Mouse (Mus musculus) adrenal gland, postnatal 14 days (tissue): ENCODE measurements at regions not wholly inside any gene's neighbourhood (a gene's known extent, or its start where the extent isn't known, plus 50 kb on each side); places are given as distances from the start of the nearest gene placed in this dataset.
A peak's percentile ranks its signal among the peaks of the same experiment; 100 is the strongest.

Experiments used
- DNase-seq: peaks from one replicate; pipeline ENCODE4 v3.0.0; 2021; ENCODE audit warnings: mixed read lengths

DNA sequence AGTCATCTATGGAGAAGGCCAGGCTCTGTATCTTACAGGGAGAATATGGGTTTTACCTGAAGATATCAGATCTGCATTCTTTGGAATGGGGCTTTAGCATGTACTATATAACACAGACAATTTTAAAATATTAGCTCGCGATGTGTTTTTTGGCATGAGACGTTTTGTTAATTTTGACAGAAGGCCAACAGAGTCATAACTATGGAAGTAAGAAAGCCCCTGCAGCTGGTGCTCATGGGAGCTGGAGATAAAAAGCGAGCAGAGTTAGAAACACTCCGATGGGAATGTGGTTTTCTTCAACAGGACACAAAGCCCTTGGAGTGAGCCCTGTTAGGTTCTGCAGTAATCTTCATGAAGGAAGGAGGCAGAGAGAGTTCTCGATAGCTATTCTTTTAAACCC is 176.6 kb downstream of the Rps12 start:
- DNase-seq: no peak

DNA sequence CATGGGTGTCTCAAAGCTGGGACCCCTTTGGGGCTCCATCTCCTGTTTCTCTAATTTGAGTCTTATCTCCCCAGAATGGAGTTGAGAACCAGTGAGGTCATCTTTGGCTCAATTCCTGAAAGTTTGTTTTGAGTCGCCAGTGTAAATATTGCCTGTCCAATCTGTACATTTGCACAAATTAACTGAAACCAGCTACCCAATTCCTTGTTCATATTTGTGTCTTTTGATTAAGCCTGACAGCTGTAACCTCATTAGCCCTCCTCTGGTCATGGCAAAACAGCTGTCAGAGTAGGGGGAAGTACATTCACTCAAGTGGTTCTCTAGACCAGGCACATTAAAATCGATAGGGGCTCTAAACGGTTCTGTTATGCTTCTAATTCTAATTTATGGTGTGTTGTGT is 177.0 kb downstream of the Rps12 start:
- DNase-seq: no peak

GRCm38 (mm10) chr10:23609270-23609914 is 177.7 kb downstream of the Rps12 start:
- no peak for DNase-seq

DNA sequence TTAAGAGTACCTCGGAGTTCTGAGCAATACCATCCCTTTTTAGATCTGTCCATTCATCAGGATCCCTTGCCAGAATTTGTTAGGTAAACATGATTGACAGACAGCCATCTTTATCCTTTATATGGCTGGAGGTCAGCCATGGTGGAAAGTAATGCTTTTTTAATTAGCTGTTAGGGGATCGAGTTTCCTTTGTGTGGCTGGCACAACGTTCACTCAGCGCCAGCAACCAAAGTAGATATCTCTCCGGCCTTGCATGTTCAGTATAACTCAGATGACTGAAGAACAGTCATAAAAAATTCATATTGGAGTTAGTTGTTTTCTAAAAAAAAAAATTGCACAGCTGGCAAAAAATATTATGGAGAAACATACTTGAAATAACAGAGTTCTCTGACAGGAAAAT is 186.4 kb downstream of the Rps12 start:
- DNase-seq: no peak

DNA sequence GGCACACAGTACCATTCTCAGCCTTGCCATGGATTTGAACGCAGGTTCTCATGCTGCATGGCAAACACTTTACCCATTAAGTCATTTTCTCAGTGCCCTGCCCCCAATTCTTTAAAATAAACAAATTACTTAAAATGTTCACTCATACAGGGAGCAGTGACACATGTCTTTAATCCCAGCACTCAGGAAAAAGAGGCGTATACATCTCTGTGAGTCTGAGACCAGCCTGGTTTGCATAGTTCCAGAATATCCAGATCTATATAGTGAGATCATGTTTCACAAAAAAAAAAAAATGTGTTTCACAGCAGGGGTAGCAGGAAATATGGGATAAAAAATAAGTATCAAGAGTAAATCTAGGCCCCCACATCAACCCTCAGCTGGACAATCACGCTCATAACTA is 191.5 kb downstream of the Rps12 start:
- DNase-seq: no peak

GRCm38 (mm10) chr10:23580230-23580629 is 206.8 kb downstream of the Rps12 start:
- no peak for DNase-seq

- DNase-seq: no peak
Measured at GRCm38 (mm10) chr10:23571013-23571412, 216.1 kb downstream of the Rps12 start.

GRCm38 (mm10) chr10:23569386-23569785 is 217.7 kb downstream of the Rps12 start:
- no peak for DNase-seq

DNA sequence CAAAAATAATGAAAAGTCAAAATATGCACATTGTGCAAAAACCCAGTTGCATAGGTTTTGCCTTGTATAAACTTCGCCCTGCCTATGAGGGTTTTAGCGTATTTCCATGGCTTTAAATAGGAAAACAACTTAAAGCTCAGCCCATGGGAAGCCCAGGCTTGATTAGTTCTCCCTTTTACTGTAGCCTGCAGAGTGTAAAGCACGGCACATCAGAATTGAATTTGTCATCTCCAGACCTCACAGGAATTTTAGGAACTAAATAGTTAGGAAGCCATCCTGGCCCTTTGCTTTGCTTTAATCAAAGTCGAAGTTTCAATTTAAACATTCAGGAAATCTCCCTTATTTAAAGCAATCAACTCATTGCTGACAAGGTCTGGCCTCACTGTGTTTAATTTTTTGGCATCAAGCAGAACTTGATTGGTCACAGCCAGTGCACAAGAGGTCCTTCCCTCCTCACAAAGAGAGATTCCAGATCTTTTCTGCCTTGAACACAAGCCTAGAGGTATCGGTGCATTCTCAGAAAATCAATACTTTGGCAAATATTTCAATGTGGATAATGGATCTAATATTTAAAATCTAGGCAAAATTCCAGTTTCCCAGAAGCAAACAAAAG is 211.8 kb upstream of the Eya4 start:
- no peak for DNase-seq

GRCm38 (mm10) chr10:23559980-23560658 is 209.5 kb upstream of the Eya4 start:
- peak; percentile 31 for DNase-seq

- peak; percentile 42 for DNase-seq
Measured at GRCm38 (mm10) chr10:23557828-23558227, 207.2 kb upstream of the Eya4 start.

- peak; percentile 41 for DNase-seq
Measured at GRCm38 (mm10) chr10:23549207-23549606, 198.6 kb upstream of the Eya4 start.

DNA sequence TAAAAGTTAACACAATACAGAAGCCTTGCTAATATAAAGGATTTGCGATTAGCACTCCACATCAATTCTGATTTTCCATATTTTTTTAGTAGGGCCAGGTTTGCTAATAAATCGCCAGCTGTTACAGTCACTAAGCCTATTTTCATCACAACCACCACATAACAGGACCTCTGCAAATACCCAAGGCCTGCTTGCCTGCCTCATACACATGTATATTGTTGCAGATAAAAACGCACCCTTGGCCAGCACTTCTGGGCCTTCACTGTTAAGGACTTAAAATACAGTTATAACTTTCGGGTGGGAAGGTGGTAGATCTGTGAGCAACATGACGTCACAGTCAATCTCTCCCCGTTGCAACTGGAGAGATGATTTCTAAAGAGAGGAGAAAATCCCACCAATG is 197.7 kb upstream of the Eya4 start:
- DNase-seq: no peak

GRCm38 (mm10) chr10:23542712-23543111 is 192.1 kb upstream of the Eya4 start:
- DNase-seq: no peak

DNA sequence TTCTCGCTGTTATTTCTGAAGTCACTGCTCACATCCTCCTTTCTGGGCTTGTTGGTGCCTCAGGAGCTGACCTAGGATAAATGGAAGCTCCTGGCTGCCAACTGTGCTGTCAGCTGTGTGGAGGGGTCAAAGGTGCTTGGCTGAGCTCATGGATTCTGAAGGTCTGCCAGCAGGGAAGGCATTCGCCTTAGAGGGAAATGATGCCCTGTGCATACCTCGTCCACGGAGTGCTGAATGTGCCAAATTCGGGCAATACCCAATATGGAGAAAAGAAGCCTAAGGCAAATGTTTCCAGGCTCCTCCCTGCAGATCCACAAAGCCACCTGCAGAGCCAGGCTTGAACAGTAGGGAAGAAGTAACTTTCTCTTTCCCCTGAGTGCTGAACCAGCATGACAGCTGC is 191.3 kb upstream of the Eya4 start:
- peak; percentile 37 for DNase-seq

GRCm38 (mm10) chr10:23534636-23535035 is 184.1 kb upstream of the Eya4 start:
- DNase-seq: peak; percentile 60

- no peak for DNase-seq
Measured at GRCm38 (mm10) chr10:23531964-23532758, 181.6 kb upstream of the Eya4 start.

GRCm38 (mm10) chr10:23530715-23531114 is 180.1 kb upstream of the Eya4 start:
- DNase-seq: no peak

GRCm38 (mm10) chr10:23526796-23527195 is 176.2 kb upstream of the Eya4 start:
- no peak for DNase-seq

GRCm38 (mm10) chr10:23522664-23523063 is 172.1 kb upstream of the Eya4 start:
- DNase-seq: no peak

GRCm38 (mm10) chr10:23493647-23494046 is 143.1 kb upstream of the Eya4 start:
- no peak for DNase-seq

DNA sequence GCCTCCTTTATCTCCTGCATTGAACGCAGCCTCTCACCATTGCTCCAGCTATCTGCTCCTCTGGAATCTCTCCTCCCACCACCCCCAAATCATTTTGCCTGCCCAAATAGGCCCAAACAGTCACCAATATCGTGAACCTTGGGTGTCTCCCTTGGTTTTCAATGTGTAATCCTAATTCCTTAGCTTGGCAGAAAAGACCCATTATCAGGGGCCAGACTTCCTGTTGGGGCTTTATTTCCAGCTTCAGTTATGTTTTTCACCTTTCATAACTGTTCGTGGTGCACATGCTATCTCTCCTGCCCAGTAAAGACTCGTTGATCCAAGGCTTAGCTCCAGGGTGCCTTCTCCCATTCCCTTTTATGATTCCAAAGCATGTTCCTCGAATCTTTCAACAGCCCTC is 142.4 kb upstream of the Eya4 start:
- no peak for DNase-seq

GRCm38 (mm10) chr10:23488996-23489395 is 138.4 kb upstream of the Eya4 start:
- no peak for DNase-seq
